Mouse (Mus musculus) stomach, postnatal 0 days (tissue): ENCODE results near the gene Pcsk2. TPM values are rescaled to one million over a fixed set of nuclear protein-coding genes. Genes with fewer than 3 reads are reported as not detected.

Experiments used
- ATAC-seq: fragments of 200-750 bp; cut with Nextera tagmentation; 2 replicates; pipeline ENCODE4 v1.8.0; 2017; ENCODE audit not compliant: low FRiP score, low TSS enrichment
- DNase-seq: peaks from one replicate; pipeline ENCODE4 v3.0.0-alpha.2; 2016; ENCODE audit warnings: low spot score
- H3K27ac ChIP-seq: fragments of 300-500 bp; sonication (generic); replicated peaks from 2 replicates; pipeline ENCODE4 v1.5.1; 2014; ENCODE audit warnings: mild to moderate bottlenecking, control low read depth
- H3K27me3 ChIP-seq: fragments of 300-500 bp; sonication (generic); 2 replicates; pipeline ENCODE4 v1.6.1; 2014; ENCODE audit warnings: low read length; ENCODE audit not compliant: control insufficient read depth, insufficient read depth
- H3K36me3 ChIP-seq: fragments of 300-500 bp; sonication (generic); 2 replicates; pipeline ENCODE4 v1.6.1; 2014; ENCODE audit warnings: low read length, mixed read lengths; ENCODE audit not compliant: control insufficient read depth, insufficient read depth
- H3K4me1 ChIP-seq: fragments of 300-500 bp; sonication (generic); replicated peaks from 2 replicates; pipeline ENCODE4 v1.6.1; 2014; ENCODE audit warnings: antibody characterized with exemption; ENCODE audit not compliant: control insufficient read depth, insufficient read depth
- H3K4me2 ChIP-seq: fragments of 300-500 bp; sonication (generic); replicated peaks from 2 replicates; pipeline ENCODE4 v1.6.1; 2014; ENCODE audit warnings: low read depth, mild to moderate bottlenecking, control low read depth, moderate library complexity
- H3K4me3 ChIP-seq: fragments of 300-500 bp; sonication (generic); 2 replicates; pipeline ENCODE4 v1.5.1; 2014; ENCODE audit warnings: low read depth, low read length, control low read depth
- H3K9ac ChIP-seq: fragments of 300-500 bp; sonication (generic); 2 replicates; pipeline ENCODE4 v1.6.1; 2014; ENCODE audit warnings: mild to moderate bottlenecking, low read length, control low read depth, mixed read lengths
- H3K9me3 ChIP-seq: fragments of 300-500 bp; sonication (generic); 2 replicates; pipeline ENCODE4 v1.6.1; 2016; ENCODE audit warnings: low read length; ENCODE audit not compliant: control insufficient read depth
- CTCF ChIP-seq: IDR thresholded peaks from 2 replicates; pipeline ENCODE4 v1.5.1; 2016; ENCODE audit warnings: antibody characterized with exemption, low read depth, mild to moderate bottlenecking, moderate library complexity
- EP300 ChIP-seq: optimal IDR thresholded peaks from 2 replicates; pipeline ENCODE3; 2016; ENCODE audit warnings: antibody characterized with exemption
- WGBS: fragments of 180-500 bp; shearing (Covaris S2); extraction: QIAGEN DNeasy Blood & Tissue Kit; methylation state at CpG from one replicate; pipeline ENCODE4 v1.1.7; 2014; 5-methylcytosine and 5-hydroxymethylcytosine counted together
- polyA plus RNA-seq: library from polyadenylated mRNA; unstranded; fragments of >200 nt; fragmentation: Nextera tagmentation; extraction: Ambion mirVana; gene quantifications from 2 replicates; pipeline ENCODE4 v1.2.1, GENCODE M21; 2015

Pcsk2 gene
- polyA plus RNA-seq, 1 experiment from 2014 or later: 0.80 TPM

- Histone ChIP-seq H3K9me3 (no peaks in the 10 kb centered on the region), H3K27ac (0 out of 2 replicates have a peak overlapping the region, but pooled peaks have one; percentile 30), H3K4me1 (no peaks in the 10 kb centered on the region), H3K4me2 (no peak overlapping the region), H3K27me3 (no peaks in the 10 kb centered on the region), H3K9ac (no peak overlapping the region), H3K36me3 (no peaks in the 10 kb centered on the region), H3K4me3 (no peak overlapping the region)
- DNase-seq (peak; percentile 70), ATAC-seq (peak; percentile 74)
- WGBS: 48% methylated on average over 4 of the region's 4 CpGs
- TF ChIP-seq CTCF (no peak), EP300 (no peak)
Measured at GRCm38 (mm10) chr2:143846799-143847198, 300.8 kb downstream of the Pcsk2 start.

- H3K27ac ChIP-seq: 0 out of 2 replicates have a peak overlapping the region, but pooled peaks have one; percentile 30
- peaks cover 2% of the 10 kb centered on the region; the same call in 1 of the 2 replicates for H3K4me1 ChIP-seq
- no peaks in the 10 kb centered on the region for H3K9me3 ChIP-seq
- H3K36me3 ChIP-seq: no peaks in the 10 kb centered on the region
- TF ChIP-seq CTCF: no peak
- TF ChIP-seq EP300: no peak
- ATAC-seq: no peak
- no peak overlapping the region for H3K9ac ChIP-seq
- no peaks in the 10 kb centered on the region for H3K27me3 ChIP-seq
- no peak overlapping the region for H3K4me3 ChIP-seq
- 69% methylated on average over 3 of the region's 3 CpGs for WGBS
- no peak overlapping the region for H3K4me2 ChIP-seq
- DNase-seq: no peak
Measured at GRCm38 (mm10) chr2:143847291-143847690, 301.3 kb downstream of the Pcsk2 start.

GRCm38 (mm10) chr2:143851354-143852221, 305.6 kb downstream of the Pcsk2 start:
- Histone ChIP-seq H3K27ac (no peak overlapping the region), H3K4me2 (no peak overlapping the region), H3K27me3 (no peaks in the 10 kb centered on the region), H3K9me3 (no peaks in the 10 kb centered on the region), H3K36me3 (no peaks in the 10 kb centered on the region), H3K4me1 (peaks cover 5% of the 10 kb centered on the region; the same call in 1 of the 2 replicates), H3K4me3 (no peak overlapping the region), H3K9ac (no peak overlapping the region)
- WGBS: 75% methylated on average over 12 of the region's 12 CpGs
- ATAC-seq: no peak
- TF ChIP-seq EP300 (no peak), CTCF (no peak)
- DNase-seq: no peak

- Histone ChIP-seq H3K36me3 (no peaks in the 10 kb centered on the region), H3K27me3 (no peaks in the 10 kb centered on the region), H3K9me3 (no peaks in the 10 kb centered on the region), H3K4me3 (no peak overlapping the region), H3K4me2 (no peak overlapping the region), H3K9ac (no peak overlapping the region), H3K4me1 (peaks cover 5% of the 10 kb centered on the region; the same call in 1 of the 2 replicates), H3K27ac (peak overlapping the region; percentile 40; the same call in 1 of the 2 replicates)
- ATAC-seq: peak; percentile 60
- 22% methylated on average over 18 of the region's 18 CpGs for WGBS
- DNase-seq: no peak
- TF ChIP-seq EP300 (no peak), CTCF (no peak)
Measured at GRCm38 (mm10) chr2:143852295-143853275, 306.6 kb downstream of the Pcsk2 start.

- DNase-seq (peak; percentile 69), ATAC-seq (peak; percentile 95)
- Histone ChIP-seq H3K4me3 (no peak overlapping the region), H3K4me1 (peaks cover 5% of the 10 kb centered on the region; the same call in 1 of the 2 replicates), H3K9ac (no peak overlapping the region), H3K9me3 (no peaks in the 10 kb centered on the region), H3K27ac (no peak overlapping the region), H3K27me3 (no peaks in the 10 kb centered on the region), H3K36me3 (no peaks in the 10 kb centered on the region), H3K4me2 (no peak overlapping the region)
- TF ChIP-seq CTCF (no peak), EP300 (no peak)
- WGBS: 58% methylated on average over 4 of the region's 4 CpGs
Measured at GRCm38 (mm10) chr2:143853447-143853846, 307.5 kb downstream of the Pcsk2 start.
